Mouse (Mus musculus) liver, embryonic 11.5 days (tissue): ENCODE measurements around the gene Pcp4l1. TPM values are rescaled to one million over a fixed set of nuclear protein-coding genes. Genes with fewer than 3 reads are reported as not detected.
A peak's percentile ranks its signal among the peaks of the same experiment; 100 is the strongest.

Experiments
- ATAC-seq: fragments of 200-750 bp; cut with Nextera tagmentation; replicated peaks from 2 replicates; pipeline ENCODE4 v1.8.0; 2017; ENCODE audit warnings: moderate number of reproducible peaks, mild to moderate bottlenecking, moderate TSS enrichment, moderate library complexity; ENCODE audit not compliant: low FRiP score
- DNase-seq: peaks from one replicate; pipeline ENCODE4 v3.0.0-alpha.2; 2017; ENCODE audit warnings: low spot score
- H3K27ac ChIP-seq: fragments of 300-500 bp; sonication (generic); 2 replicates; pipeline ENCODE4 v1.5.1; 2014; ENCODE audit warnings: mild to moderate bottlenecking, low read depth, low read length, control low read depth
- H3K27me3 ChIP-seq: fragments of 300-500 bp; sonication (generic); replicated peaks from 2 replicates; pipeline ENCODE4 v1.6.1; 2014; ENCODE audit warnings: low read length, mixed read lengths; ENCODE audit not compliant: control insufficient read depth, insufficient read depth
- H3K36me3 ChIP-seq: fragments of 300-500 bp; sonication (generic); 2 replicates; pipeline ENCODE4 v1.6.1; 2014; ENCODE audit warnings: mild to moderate bottlenecking, low read length, moderate library complexity, mixed read lengths; ENCODE audit not compliant: control insufficient read depth, insufficient read depth
- H3K4me1 ChIP-seq: fragments of 300-500 bp; sonication (generic); replicated peaks from 2 replicates; pipeline ENCODE4 v1.6.1; 2014; ENCODE audit warnings: low read length, mixed read lengths; ENCODE audit not compliant: control insufficient read depth, insufficient read depth
- H3K4me2 ChIP-seq: fragments of 300-500 bp; sonication (generic); 2 replicates; pipeline ENCODE4 v1.6.1; 2014; ENCODE audit warnings: mild to moderate bottlenecking, control low read depth, moderate library complexity
- H3K4me3 ChIP-seq: fragments of 300-500 bp; sonication (generic); 2 replicates; pipeline ENCODE4 v1.5.1; 2014; ENCODE audit warnings: low read depth, low read length, control low read depth
- H3K9ac ChIP-seq: fragments of 300-500 bp; sonication (generic); 2 replicates; pipeline ENCODE4 v1.6.1; 2014; ENCODE audit warnings: low read depth, low read length, control low read depth
- H3K9me3 ChIP-seq: fragments of 300-500 bp; sonication (generic); 2 replicates; pipeline ENCODE4 v1.6.1; 2016; ENCODE audit warnings: low read length, inconsistent platforms, mixed read lengths; ENCODE audit not compliant: control insufficient read depth
- WGBS: fragments of 180-500 bp; shearing (Covaris S2); extraction: QIAGEN DNeasy Blood & Tissue Kit; methylation state at CpG from one replicate; pipeline ENCODE4 v1.1.7; 2014; 5-methylcytosine and 5-hydroxymethylcytosine counted together
- polyA plus RNA-seq: library from polyadenylated mRNA; unstranded; fragments of >200 nt; fragmentation: Nextera tagmentation; extraction: Ambion mirVana; gene quantifications from 2 replicates; pipeline ENCODE4 v1.2.1, GENCODE M21; 2014

Gene Pcp4l1
- polyA plus RNA-seq, 1 experiment from 2014 or later: 1.9 TPM

DNA sequence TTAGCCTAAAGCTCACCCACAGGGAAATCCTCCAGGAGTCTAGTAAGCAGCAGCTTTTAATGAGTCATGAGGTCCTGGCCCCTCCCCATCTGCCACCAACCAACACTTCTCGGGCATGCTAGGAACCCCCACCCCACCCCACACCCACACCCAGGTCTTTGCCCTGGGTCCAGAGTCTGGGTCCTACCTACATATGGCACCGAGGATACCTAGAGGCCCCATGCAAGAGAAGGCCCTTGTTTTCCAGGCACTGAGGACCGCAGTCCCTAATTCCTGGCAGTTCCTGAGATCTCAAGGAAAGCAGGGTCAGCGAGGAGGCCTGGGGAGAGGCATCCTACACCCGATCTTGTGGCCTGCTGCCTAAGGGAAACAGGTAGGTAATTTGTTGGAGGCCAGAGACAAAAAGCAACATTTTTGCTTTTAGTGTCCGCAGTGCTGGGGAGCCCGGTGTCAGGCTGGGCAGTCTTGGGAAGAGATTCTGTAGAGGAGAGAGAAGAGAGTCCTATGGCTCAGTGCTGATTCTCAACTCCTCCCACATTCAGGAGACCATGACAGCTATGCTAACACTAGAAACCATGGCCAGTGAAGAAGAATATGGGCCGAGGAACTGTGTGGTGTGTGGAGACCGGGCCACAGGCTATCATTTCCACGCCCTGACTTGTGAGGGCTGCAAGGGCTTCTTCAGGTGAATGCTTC lies 17.9 kb upstream of the Pcp4l1 start, which contains the start of gene Nr1i3:
Gene Nr1i3 (plus strand): TSS at position 170 of the 696 bp plus-strand sequence.
- WGBS: 75% methylated on average over 10 of the region's 10 CpGs
- Histone ChIP-seq H3K27me3 (peaks cover 2% of the 10 kb centered on the region; the same call in 1 of the 2 replicates), H3K9me3 (no peaks in the 10 kb centered on the region), H3K4me1 (peaks cover 7% of the 10 kb centered on the region; the same call in 1 of the 2 replicates), H3K9ac (no peak within 1 kb of the TSS), H3K27ac (no peak within 1 kb of the TSS), H3K4me3 (no peak within 1 kb of the TSS), H3K36me3 (no peaks in the 10 kb centered on the region), H3K4me2 (no peak within 1 kb of the TSS)
- DNase-seq (no peak), ATAC-seq (no peak)

DNA sequence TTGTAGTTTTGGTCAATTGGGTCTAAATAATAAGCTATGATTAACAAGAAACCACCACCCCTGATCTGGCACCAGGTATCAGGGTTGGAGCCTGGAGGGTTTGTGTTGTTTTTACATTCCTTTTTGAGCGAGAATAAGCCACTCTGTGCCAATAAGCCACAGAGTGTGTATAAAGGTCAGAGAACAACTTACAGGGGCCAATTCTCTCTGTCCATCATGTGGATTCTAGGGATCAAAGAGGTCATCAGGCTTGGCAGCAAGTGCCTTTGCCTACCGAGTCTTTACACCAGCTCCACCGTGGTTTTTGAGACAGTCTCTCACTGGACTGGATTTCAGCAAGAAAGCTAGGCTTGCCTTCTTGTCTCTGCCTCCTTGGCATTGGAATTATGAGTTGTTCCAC lies 16.8 kb upstream of the Pcp4l1 start:
- H3K4me2 ChIP-seq: no peak overlapping the region
- H3K27ac ChIP-seq: no peak overlapping the region
- WGBS: 51% methylated on average over 3 of the region's 3 CpGs
- no peak overlapping the region for H3K4me3 ChIP-seq
- DNase-seq (no peak), ATAC-seq (no peak)
- H3K36me3 ChIP-seq: no peaks in the 10 kb centered on the region
- no peak overlapping the region for H3K9ac ChIP-seq
- H3K27me3 ChIP-seq: peaks cover 2% of the 10 kb centered on the region; the same call in 1 of the 2 replicates
- no peaks in the 10 kb centered on the region for H3K9me3 ChIP-seq
- peaks cover 7% of the 10 kb centered on the region; the same call in 1 of the 2 replicates for H3K4me1 ChIP-seq

DNA sequence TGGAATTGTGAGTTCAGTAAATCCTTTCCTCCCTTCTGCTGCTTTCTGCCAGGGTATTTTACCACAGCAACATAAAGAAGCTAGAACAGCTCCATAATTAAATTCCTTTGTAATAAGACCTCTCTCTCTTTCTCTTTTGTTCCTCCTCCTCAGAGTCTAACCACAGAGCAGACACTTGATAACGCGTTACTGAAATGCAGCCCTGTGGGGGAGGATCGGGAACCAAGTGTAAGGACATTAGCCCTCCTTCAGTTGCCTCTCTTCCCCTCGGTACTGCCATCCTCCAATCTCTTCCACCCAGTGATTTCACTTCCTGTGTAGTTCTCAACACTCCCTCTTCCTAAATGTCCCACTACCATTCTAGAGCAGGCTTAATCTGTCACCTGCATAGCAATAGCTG lies 13.3 kb upstream of the Pcp4l1 start:
- H3K4me2 ChIP-seq: no peak overlapping the region
- no peak overlapping the region for H3K9ac ChIP-seq
- peaks cover 2% of the 10 kb centered on the region for H3K27me3 ChIP-seq
- peaks cover 7% of the 10 kb centered on the region; the same call in 1 of the 2 replicates for H3K4me1 ChIP-seq
- WGBS: 21% methylated on average over 4 of the region's 4 CpGs
- no peak overlapping the region for H3K27ac ChIP-seq
- H3K9me3 ChIP-seq: no peaks in the 10 kb centered on the region
- no peak overlapping the region for H3K4me3 ChIP-seq
- DNase-seq (no peak), ATAC-seq (no peak)
- no peaks in the 10 kb centered on the region for H3K36me3 ChIP-seq

DNA sequence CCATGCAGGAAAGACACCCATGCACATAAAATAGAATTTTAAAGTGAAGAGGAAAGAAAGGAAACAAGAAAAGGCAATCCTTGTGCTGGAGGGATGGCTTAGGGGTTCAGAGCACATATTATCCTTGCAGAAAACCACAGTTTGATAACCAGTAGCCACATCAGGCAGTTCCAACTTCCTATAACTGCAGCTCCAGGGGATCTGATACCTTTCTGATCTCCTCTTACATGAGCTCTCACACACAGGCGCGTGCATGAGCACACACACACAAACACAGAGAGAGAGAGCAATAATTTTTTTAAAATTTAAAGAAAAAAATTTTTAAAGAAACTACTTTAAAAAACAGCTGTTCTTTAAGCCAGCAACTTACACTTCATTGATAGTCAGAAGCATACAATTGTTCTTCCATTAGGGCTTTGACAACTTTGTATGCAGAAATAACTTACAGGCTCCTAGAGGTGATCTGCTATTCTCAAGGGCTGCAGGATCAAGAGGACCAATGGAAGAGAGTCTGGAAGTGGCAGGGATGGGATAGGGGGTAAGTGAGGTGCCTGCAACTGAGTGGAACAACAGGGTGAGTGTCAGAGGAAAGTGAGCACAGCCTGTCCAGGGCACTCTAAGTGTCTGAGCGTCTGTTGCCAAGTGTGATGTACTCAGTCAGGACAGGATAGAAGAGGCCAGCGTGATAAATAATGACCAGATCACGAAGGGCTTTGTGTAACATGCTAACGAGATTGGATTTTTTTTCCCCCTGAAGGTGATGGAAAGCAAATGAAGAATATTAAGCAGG lies 9.8 kb upstream of the Pcp4l1 start:
- H3K27me3 ChIP-seq: no peaks in the 10 kb centered on the region; the same call in none of the 2 replicates
- WGBS: 58% methylated on average over 6 of the region's 6 CpGs
- H3K27ac ChIP-seq: no peak overlapping the region
- H3K9ac ChIP-seq: no peak overlapping the region
- H3K4me1 ChIP-seq: peaks cover 7% of the 10 kb centered on the region; the same call in 1 of the 2 replicates
- H3K4me2 ChIP-seq: no peak overlapping the region
- no peaks in the 10 kb centered on the region for H3K9me3 ChIP-seq
- ATAC-seq (no peak), DNase-seq (no peak)
- no peak overlapping the region for H3K4me3 ChIP-seq
- no peaks in the 10 kb centered on the region for H3K36me3 ChIP-seq

DNA sequence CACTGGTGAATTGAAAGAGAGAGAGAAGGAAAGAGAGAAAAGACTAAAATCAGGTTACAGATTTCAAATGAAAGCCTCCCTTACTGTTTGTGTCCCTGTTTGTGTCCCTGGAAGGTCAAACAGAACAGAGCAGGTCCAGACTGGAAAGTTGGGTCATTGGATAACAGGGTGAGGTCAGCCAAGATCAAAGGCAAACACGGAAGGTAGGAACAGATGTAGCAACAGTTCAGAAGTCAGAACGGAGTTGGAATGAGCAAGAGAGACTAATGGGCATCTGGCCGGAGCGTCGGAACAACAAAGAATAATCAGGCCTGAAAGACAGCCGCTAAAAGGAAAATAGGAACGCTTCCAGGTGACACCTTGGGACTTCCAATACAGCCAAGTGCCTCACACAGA lies 8.2 kb upstream of the Pcp4l1 start:
- H3K4me2 ChIP-seq: no peak overlapping the region
- no peak overlapping the region for H3K4me3 ChIP-seq
- no peaks in the 10 kb centered on the region for H3K9me3 ChIP-seq
- H3K4me1 ChIP-seq: 0 out of 2 replicates have a peak, but pooled peaks cover 1% of the 10 kb centered on the region
- WGBS: 57% methylated on average over 7 of the region's 7 CpGs
- DNase-seq (no peak), ATAC-seq (no peak; the same call in 1 of the 2 replicates)
- no peaks in the 10 kb centered on the region; the same call in 1 of the 2 replicates for H3K27me3 ChIP-seq
- no peak overlapping the region for H3K9ac ChIP-seq
- H3K27ac ChIP-seq: no peak overlapping the region
- H3K36me3 ChIP-seq: no peaks in the 10 kb centered on the region

DNA sequence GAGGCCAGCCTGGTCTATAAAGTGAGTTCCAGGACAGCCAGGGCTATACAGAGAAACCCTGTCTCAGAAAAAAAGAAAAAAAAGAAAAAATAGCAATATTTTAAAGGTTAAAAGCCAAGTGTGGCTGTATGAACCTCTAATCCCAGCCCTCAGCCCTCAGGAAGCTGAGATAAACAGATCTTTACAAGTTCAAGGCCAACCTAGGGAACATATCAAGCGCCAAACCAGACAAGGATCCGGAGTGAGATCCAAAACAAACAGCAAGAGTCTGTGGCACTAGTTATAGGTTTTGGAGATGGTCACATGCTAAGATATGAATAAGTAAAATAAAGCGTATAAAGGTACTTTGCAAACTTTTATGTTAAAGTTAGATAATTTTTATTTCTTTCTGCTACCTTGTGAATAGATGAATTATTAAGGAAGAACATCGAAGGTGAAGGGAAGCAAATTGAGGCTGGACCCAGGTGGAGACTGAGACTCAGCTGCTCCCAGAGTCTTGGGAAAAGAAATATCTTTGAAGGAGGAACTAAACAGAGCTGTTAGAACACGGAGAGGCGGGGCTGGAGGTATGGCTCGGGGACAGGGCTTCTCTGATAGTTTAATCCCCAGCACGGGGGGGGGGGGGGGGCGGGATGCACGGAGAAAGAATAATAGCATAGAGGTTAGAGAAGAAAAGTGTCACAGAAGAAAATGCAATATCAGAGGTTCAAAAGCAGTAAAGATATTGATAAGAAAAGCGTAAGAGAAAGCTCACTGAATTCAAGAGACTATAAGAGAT lies 7.6 kb upstream of the Pcp4l1 start:
- 0 out of 2 replicates have a peak overlapping the region, but pooled peaks have one; percentile 0 for H3K27ac ChIP-seq
- no peak overlapping the region for H3K4me2 ChIP-seq
- 48% methylated on average over 11 of the region's 11 CpGs for WGBS
- H3K9me3 ChIP-seq: no peaks in the 10 kb centered on the region
- H3K9ac ChIP-seq: no peak overlapping the region
- H3K4me3 ChIP-seq: no peak overlapping the region
- ATAC-seq (no peak), DNase-seq (no peak)
- H3K4me1 ChIP-seq: no peaks in the 10 kb centered on the region
- H3K27me3 ChIP-seq: no peaks in the 10 kb centered on the region; the same call in 1 of the 2 replicates
- no peaks in the 10 kb centered on the region for H3K36me3 ChIP-seq

DNA sequence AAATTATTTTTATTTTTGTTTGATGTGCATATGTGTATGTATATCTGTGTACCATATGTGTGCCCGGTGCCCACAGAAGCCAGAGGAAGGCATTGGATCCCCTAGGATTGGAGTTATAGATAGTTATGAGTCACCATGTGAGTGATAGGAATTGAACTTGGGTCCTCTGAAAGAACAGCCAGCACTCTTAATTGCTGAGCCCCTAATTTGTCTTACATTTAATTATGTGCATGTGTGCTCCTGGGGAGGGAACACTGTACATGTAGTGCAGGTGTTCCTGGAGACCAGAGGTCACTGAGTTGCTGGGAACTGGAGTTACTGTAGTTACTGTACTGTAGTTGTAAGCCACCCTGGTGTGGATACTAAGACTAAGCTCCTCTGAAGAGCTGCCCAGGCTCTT lies 4.7 kb upstream of the Pcp4l1 start:
- Histone ChIP-seq H3K4me2 (no peak overlapping the region), H3K27me3 (peaks cover 11% of the 10 kb centered on the region), H3K9me3 (no peaks in the 10 kb centered on the region), H3K27ac (no peak overlapping the region), H3K4me3 (no peak overlapping the region), H3K4me1 (no peaks in the 10 kb centered on the region), H3K36me3 (no peaks in the 10 kb centered on the region), H3K9ac (no peak overlapping the region)
- DNase-seq (no peak), ATAC-seq (no peak)
- 89% methylated on average over 1 of the region's 1 CpGs for WGBS

DNA sequence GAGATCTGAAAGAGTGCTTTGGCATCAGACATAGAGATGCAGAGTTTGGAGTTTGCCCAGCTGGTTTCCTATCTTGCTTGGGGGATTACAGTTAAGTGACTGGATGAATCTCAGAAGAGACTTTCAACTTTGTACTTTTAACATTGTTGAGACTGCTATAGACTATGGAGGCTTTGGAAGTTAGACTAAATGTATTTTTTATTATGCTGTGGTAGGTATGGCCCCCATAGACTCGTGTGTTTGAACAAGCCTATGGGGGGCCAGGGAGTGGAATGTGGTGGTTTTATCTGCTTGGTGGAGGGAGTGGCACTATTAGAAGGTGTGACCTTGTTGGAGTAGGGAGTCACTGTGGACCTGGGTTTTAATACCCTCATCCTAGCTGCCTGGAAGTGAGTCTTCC lies 3.5 kb upstream of the Pcp4l1 start:
- no peak overlapping the region for H3K27ac ChIP-seq
- H3K4me3 ChIP-seq: no peak overlapping the region
- H3K4me2 ChIP-seq: no peak overlapping the region
- DNase-seq: no peak
- no peak overlapping the region for H3K9ac ChIP-seq
- H3K9me3 ChIP-seq: no peaks in the 10 kb centered on the region
- ATAC-seq: no peak
- no peaks in the 10 kb centered on the region for H3K4me1 ChIP-seq
- 40% methylated on average over 1 of the region's 1 CpGs for WGBS
- no peaks in the 10 kb centered on the region for H3K36me3 ChIP-seq
- H3K27me3 ChIP-seq: peaks cover 24% of the 10 kb centered on the region
